Mouse (Mus musculus) forebrain, embryonic 13.5 days (tissue): ENCODE data around the gene Tle1. TPM values are rescaled to one million over a fixed set of nuclear protein-coding genes. Genes with fewer than 3 reads are reported as not detected.

Source experiments
- ATAC-seq: fragments of 200-750 bp; cut with Nextera tagmentation; 2 replicates; pipeline ENCODE4 v1.8.0; 2017
- H3K27ac ChIP-seq: fragments of 300-500 bp; sonication (generic); 2 replicates; pipeline ENCODE4 v1.5.1; 2015; ENCODE audit warnings: inconsistent platforms, mild to moderate bottlenecking, moderate library complexity
- H3K27me3 ChIP-seq: fragments of 300-500 bp; sonication (generic); 2 replicates; pipeline ENCODE4 v1.6.1; 2015; ENCODE audit warnings: mild to moderate bottlenecking, inconsistent platforms
- H3K36me3 ChIP-seq: fragments of 300-500 bp; sonication (generic); 2 replicates; pipeline ENCODE4 v1.6.1; 2015; ENCODE audit warnings: mild to moderate bottlenecking, inconsistent platforms; ENCODE audit not compliant: poor library complexity, severe bottlenecking
- H3K4me1 ChIP-seq: fragments of 300-500 bp; sonication (generic); 2 replicates; pipeline ENCODE4 v1.6.1; 2015; ENCODE audit warnings: inconsistent platforms
- H3K4me2 ChIP-seq: fragments of 300-500 bp; sonication (generic); 2 replicates; pipeline ENCODE4 v1.6.1; 2015; ENCODE audit warnings: inconsistent platforms, mild to moderate bottlenecking, moderate library complexity
- H3K4me3 ChIP-seq: fragments of 300-500 bp; sonication (generic); 2 replicates; pipeline ENCODE4 v1.5.1; 2015; ENCODE audit warnings: mild to moderate bottlenecking, inconsistent platforms
- H3K9ac ChIP-seq: fragments of 300-500 bp; sonication (generic); 2 replicates; pipeline ENCODE4 v1.6.1; 2015; ENCODE audit warnings: mild to moderate bottlenecking, inconsistent platforms
- H3K9me3 ChIP-seq: fragments of 300-500 bp; sonication (generic); replicated peaks from 2 replicates; pipeline ENCODE4 v1.6.1; 2016; ENCODE audit warnings: inconsistent platforms
- WGBS: fragments of 180-500 bp; shearing (Covaris S2); methylation state at CpG from one replicate; pipeline ENCODE4 v1.1.7; 2015; 5-methylcytosine and 5-hydroxymethylcytosine counted together
- polyA plus RNA-seq: library from polyadenylated mRNA; unstranded; fragments of >200 nt; fragmentation: Nextera tagmentation; extraction: Ambion mirVana; gene quantifications from 2 replicates; pipeline ENCODE4 v1.2.1, GENCODE M21; 2015

Tle1 gene
- polyA plus RNA-seq, 1 experiment from 2014 or later: 37.5 TPM

- no peaks in the 10 kb centered on the region for H3K9me3 ChIP-seq
- 0 out of 2 replicates have a peak overlapping the region, but pooled peaks have one; percentile 6 for H3K27ac ChIP-seq
- H3K9ac ChIP-seq: peak overlapping the region; percentile 17; the same call in 1 of the 2 replicates
- ATAC-seq: no peak
- H3K4me2 ChIP-seq: peak overlapping the region; percentile 63
- peak overlapping the region; percentile 81 for H3K4me3 ChIP-seq
- WGBS: 23% methylated on average over 6 of the region's 6 CpGs
- H3K36me3 ChIP-seq: peaks cover 29% of the 10 kb centered on the region
- H3K4me1 ChIP-seq: peaks cover 68% of the 10 kb centered on the region
- H3K27me3 ChIP-seq: no peaks in the 10 kb centered on the region
These were observed 5.4 kb downstream of the Tle1 start for GRCm38 (mm10) chr4:72195116-72195835.

GRCm38 (mm10) chr4:72193276-72193675 lies 7.4 kb downstream of the Tle1 start:
- Histone ChIP-seq H3K36me3 (peaks cover 39% of the 10 kb centered on the region), H3K27ac (no peak overlapping the region), H3K4me3 (no peak overlapping the region), H3K9ac (no peak overlapping the region), H3K4me2 (no peak overlapping the region), H3K9me3 (no peaks in the 10 kb centered on the region), H3K4me1 (peaks cover 66% of the 10 kb centered on the region), H3K27me3 (no peaks in the 10 kb centered on the region)
- ATAC-seq: no peak
- WGBS: 74% methylated on average over 1 of the region's 1 CpGs

- H3K36me3 ChIP-seq: peaks cover 18% of the 10 kb centered on the region
These were observed 16.2 kb downstream of the Tle1 start for GRCm38 (mm10) chr4:72184476-72184875.

GRCm38 (mm10) chr4:72182343-72182988 lies 18.3 kb downstream of the Tle1 start:
- Histone ChIP-seq H3K4me3 (no peak overlapping the region), H3K36me3 (peaks cover 19% of the 10 kb centered on the region), H3K4me1 (peaks cover 40% of the 10 kb centered on the region), H3K4me2 (no peak overlapping the region), H3K9ac (no peak overlapping the region; the same call in 1 of the 2 replicates), H3K27ac (0 out of 2 replicates have a peak overlapping the region, but pooled peaks have one; percentile 14), H3K27me3 (peaks cover 4% of the 10 kb centered on the region; the same call in 1 of the 2 replicates), H3K9me3 (no peaks in the 10 kb centered on the region)
- ATAC-seq: peak; percentile 86

More at GRCm38 (mm10) chr4:72184476-72184875, 16.2 kb downstream of the Tle1 start:
- Histone ChIP-seq H3K9me3 (no peaks in the 10 kb centered on the region), H3K4me3 (no peak overlapping the region), H3K4me2 (no peak overlapping the region), H3K27ac (no peak overlapping the region), H3K4me1 (peaks cover 40% of the 10 kb centered on the region), H3K27me3 (peaks cover 4% of the 10 kb centered on the region; the same call in 1 of the 2 replicates), H3K9ac (no peak overlapping the region)
- 73% methylated on average over 5 of the region's 5 CpGs for WGBS
- ATAC-seq: no peak

GRCm38 (mm10) chr4:72175943-72176342 lies 24.8 kb downstream of the Tle1 start:
- H3K9ac ChIP-seq: no peak overlapping the region
- 98% methylated on average over 1 of the region's 1 CpGs for WGBS

GRCm38 (mm10) chr4:72168267-72168666 lies 32.5 kb downstream of the Tle1 start:
- ATAC-seq: peak; percentile 68
- H3K4me2 ChIP-seq: no peak overlapping the region
- no peak overlapping the region for H3K4me3 ChIP-seq
- H3K4me1 ChIP-seq: peaks cover 60% of the 10 kb centered on the region
- H3K27ac ChIP-seq: peak overlapping the region; percentile 64
- no peaks in the 10 kb centered on the region for H3K27me3 ChIP-seq
- 3% methylated on average over 1 of the region's 1 CpGs for whole genome bisulfite sequencing
- peaks cover 11% of the 10 kb centered on the region; the same call in 1 of the 2 replicates for H3K36me3 ChIP-seq
- H3K9me3 ChIP-seq: no peaks in the 10 kb centered on the region
- no peak overlapping the region for H3K9ac ChIP-seq

More at GRCm38 (mm10) chr4:72175943-72176342, 24.8 kb downstream of the Tle1 start:
- no peak overlapping the region for H3K4me2 ChIP-seq
- no peak for ATAC-seq
- H3K4me3 ChIP-seq: no peak overlapping the region
- H3K27ac ChIP-seq: no peak overlapping the region
- H3K27me3 ChIP-seq: peaks cover 7% of the 10 kb centered on the region; the same call in 1 of the 2 replicates
- peaks cover 10% of the 10 kb centered on the region for H3K4me1 ChIP-seq
- peaks cover 34% of the 10 kb centered on the region for H3K36me3 ChIP-seq
- H3K9me3 ChIP-seq: no peaks in the 10 kb centered on the region

GRCm38 (mm10) chr4:72167761-72168229 lies 32.9 kb downstream of the Tle1 start:
- Histone ChIP-seq H3K4me1 (peaks cover 60% of the 10 kb centered on the region), H3K4me2 (no peak overlapping the region; the same call in 1 of the 2 replicates), H3K9me3 (no peaks in the 10 kb centered on the region), H3K4me3 (no peak overlapping the region), H3K9ac (no peak overlapping the region), H3K36me3 (peaks cover 14% of the 10 kb centered on the region; the same call in 1 of the 2 replicates), H3K27me3 (no peaks in the 10 kb centered on the region), H3K27ac (peak overlapping the region; percentile 70)
- peak; percentile 92 for ATAC-seq
- WGBS: 2% methylated on average over 2 of the region's 2 CpGs

GRCm38 (mm10) chr4:72167171-72167570 lies 33.5 kb downstream of the Tle1 start:
- no peak overlapping the region for H3K9ac ChIP-seq
- peaks cover 14% of the 10 kb centered on the region; the same call in 1 of the 2 replicates for H3K36me3 ChIP-seq
- peak overlapping the region; percentile 70 for H3K27ac ChIP-seq
- H3K9me3 ChIP-seq: no peaks in the 10 kb centered on the region
- 14% methylated on average over 3 of the region's 3 CpGs for WGBS
- peak; percentile 25 for ATAC-seq
- no peak overlapping the region; the same call in 1 of the 2 replicates for H3K4me2 ChIP-seq
- no peak overlapping the region for H3K4me3 ChIP-seq
- no peaks in the 10 kb centered on the region for H3K27me3 ChIP-seq
- H3K4me1 ChIP-seq: peaks cover 60% of the 10 kb centered on the region

- no peak for ATAC-seq
- WGBS: 45% methylated on average over 2 of the region's 2 CpGs
These were observed 34.2 kb downstream of the Tle1 start for GRCm38 (mm10) chr4:72166561-72166960.

GRCm38 (mm10) chr4:72165765-72166164 lies 35.0 kb downstream of the Tle1 start:
- no peak overlapping the region for H3K27ac ChIP-seq
- peaks cover 14% of the 10 kb centered on the region; the same call in 1 of the 2 replicates for H3K36me3 ChIP-seq
- no peaks in the 10 kb centered on the region for H3K27me3 ChIP-seq
- H3K9me3 ChIP-seq: no peaks in the 10 kb centered on the region
- H3K4me2 ChIP-seq: no peak overlapping the region
- peaks cover 62% of the 10 kb centered on the region for H3K4me1 ChIP-seq
- H3K9ac ChIP-seq: no peak overlapping the region
- 88% methylated on average over 9 of the region's 9 CpGs for WGBS
- no peak for ATAC-seq
- no peak overlapping the region for H3K4me3 ChIP-seq

More at GRCm38 (mm10) chr4:72166561-72166960, 34.2 kb downstream of the Tle1 start:
- Histone ChIP-seq H3K27ac (peak overlapping the region; percentile 54), H3K36me3 (peaks cover 14% of the 10 kb centered on the region; the same call in 1 of the 2 replicates), H3K27me3 (no peaks in the 10 kb centered on the region), H3K4me3 (no peak overlapping the region), H3K9ac (no peak overlapping the region), H3K9me3 (no peaks in the 10 kb centered on the region), H3K4me1 (peaks cover 61% of the 10 kb centered on the region), H3K4me2 (no peak overlapping the region; the same call in 1 of the 2 replicates)

- peaks cover 20% of the 10 kb centered on the region; the same call in 1 of the 2 replicates for H3K36me3 ChIP-seq
- H3K4me2 ChIP-seq: no peak overlapping the region
- H3K9me3 ChIP-seq: no peaks in the 10 kb centered on the region
- H3K27ac ChIP-seq: no peak overlapping the region
- H3K4me1 ChIP-seq: peaks cover 64% of the 10 kb centered on the region
- no peak for ATAC-seq
- 90% methylated on average over 4 of the region's 4 CpGs for WGBS
- H3K27me3 ChIP-seq: peaks cover 9% of the 10 kb centered on the region; the same call in 1 of the 2 replicates
- no peak overlapping the region for H3K4me3 ChIP-seq
- H3K9ac ChIP-seq: no peak overlapping the region
These were observed 38.1 kb downstream of the Tle1 start for GRCm38 (mm10) chr4:72162445-72163218.
